Mouse (Mus musculus) testis, adult 2 months (tissue): ENCODE data around the gene Ifitm5.

Experiments
- CTCF ChIP-seq: fragments of 200-500 bp; IDR thresholded peaks from 2 replicates; pipeline ENCODE4 v1.5.1; 2012; ENCODE audit warnings: low read depth, mild to moderate bottlenecking, inconsistent platforms, low read length, moderate library complexity; ENCODE audit not compliant: control insufficient read depth, insufficient read depth, insufficient replicate concordance
- POLR2A ChIP-seq: fragments of 200-500 bp; IDR thresholded peaks from 2 replicates; pipeline ENCODE4 v1.6.1; 2012; ENCODE audit warnings: low read depth, mild to moderate bottlenecking, inconsistent platforms, low read length, moderate library complexity; ENCODE audit not compliant: control insufficient read depth

DNA sequence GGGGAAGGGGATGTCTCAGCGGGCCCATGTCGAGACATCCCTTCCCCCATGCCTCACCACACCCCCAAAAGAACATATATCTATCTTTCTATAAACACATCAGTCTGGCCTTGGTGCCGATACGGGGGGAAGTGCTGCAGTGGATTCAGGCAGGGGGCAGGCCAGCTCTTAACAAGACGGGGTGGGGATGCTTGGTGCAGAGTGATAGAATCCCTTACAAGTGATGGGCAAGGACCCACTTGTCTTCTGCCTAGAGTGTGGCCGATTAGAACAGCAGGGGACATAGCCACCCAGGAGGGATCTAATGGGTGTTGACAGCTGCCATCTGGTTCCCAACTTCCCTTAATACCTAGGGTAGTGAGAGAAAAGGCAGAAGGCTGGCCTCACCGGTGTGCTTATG lies 20.8 kb upstream of the Ifitm5 start:
- TF ChIP-seq CTCF (no peak), POLR2A (no peak)
